Mouse (Mus musculus) kidney, adult 2 months (tissue): Measurements from ENCODE around the gene Rnf185.

Experiments used
- CTCF ChIP-seq: fragments of 200-500 bp; conservative IDR thresholded peaks from 2 replicates; pipeline ENCODE4 v1.5.1; 2011; ENCODE audit warnings: low read depth, mild to moderate bottlenecking, control low read depth, low read length, moderate library complexity, mixed read lengths; ENCODE audit not compliant: insufficient read depth, insufficient read length
- POLR2A ChIP-seq: fragments of 200-500 bp; IDR thresholded peaks from one replicate; pipeline ENCODE4 v1.6.1; 2011; ENCODE audit warnings: low read depth, low read length, control low read depth

DNA sequence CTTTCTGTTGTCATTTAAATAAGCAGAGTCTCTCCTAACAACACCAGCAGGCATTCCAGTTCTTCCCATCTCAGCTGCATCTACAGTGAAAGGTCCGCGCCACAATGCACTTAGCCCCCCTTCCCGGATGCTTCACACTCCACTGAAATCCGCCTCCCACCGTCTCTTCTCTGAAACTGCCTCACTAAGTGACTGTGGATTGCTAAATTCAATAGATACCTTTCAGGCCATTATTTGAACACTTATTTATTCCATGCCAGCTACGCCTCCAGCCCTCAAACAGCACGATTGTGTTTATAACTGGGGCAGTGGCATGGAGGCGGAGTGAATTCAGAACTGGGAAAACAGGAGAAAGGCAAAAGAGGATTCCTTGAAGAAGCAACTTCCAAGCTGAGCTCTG, 55.6 kb downstream of the Rnf185 start:
- no peak for TF ChIP-seq CTCF
- TF ChIP-seq POLR2A: no peak
